ENCODE assay signal across 11 mouse cellular contexts in the genomic region with DNA sequence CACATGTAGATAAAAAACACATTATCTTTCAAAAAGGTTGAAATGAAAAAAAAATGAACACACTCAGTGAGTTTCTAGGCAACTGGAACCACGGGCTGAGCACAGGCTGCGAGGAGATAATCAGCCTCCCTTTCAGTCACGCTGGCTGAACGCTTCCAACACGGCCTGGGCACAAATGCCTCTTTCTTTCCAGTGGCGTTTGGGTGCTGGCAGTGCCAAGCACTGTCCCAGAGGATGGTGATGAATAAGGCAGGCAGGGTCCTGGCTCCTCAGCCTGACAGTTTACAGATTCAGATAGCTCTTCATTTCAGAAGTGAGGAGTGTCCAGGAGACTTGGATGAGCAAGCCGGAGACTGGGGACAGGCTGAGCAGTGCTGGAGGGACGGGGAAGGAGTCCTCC.
A peak's percentile ranks its signal among the peaks of the same experiment; 100 is the strongest.
DNase-seq lines count a peak whose midpoint lies in the region; ATAC-seq and TF ChIP-seq lines count a peak whose summit lies in the region.
"Had no signal": no experiment of that assay in that cellular context is flagged by ENCODE, and none has a peak within 500 bp of the region (broad histone marks: within the 10 kb centered on the region; RNA-seq: fewer than 3 reads in every experiment).

No protein-coding gene starts in this region.

- H3K27me3 ChIP-seq in neural tube, embryonic 13.5 days, result no peaks in the 10 kb centered on the region
- no peaks in the 10 kb centered on the region for H3K27me3 ChIP-seq in midbrain, embryonic 13.5 days
- H3K27me3 ChIP-seq in stomach, postnatal 0 days (ENCODE audit: control insufficient read depth, insufficient read depth, low read length), result no peaks in the 10 kb centered on the region
- H3K27me3 ChIP-seq: limb, embryonic 13.5 days had no signal

- TF ChIP-seq CTCF in stomach, postnatal 0 days (IDR thresholded peaks at IDR 0.05; ENCODE audit: low read depth), result no peak

- H3K27ac ChIP-seq in neural tube, embryonic 13.5 days (replicated peaks), result no peak overlapping the region
- H3K27ac ChIP-seq in midbrain, embryonic 13.5 days, result no peak overlapping the region
- H3K27ac ChIP-seq in stomach, postnatal 0 days (replicated peaks), result no peak overlapping the region
- H3K27ac ChIP-seq: limb, embryonic 13.5 days had no signal

- H3K9me3 ChIP-seq in neural tube, embryonic 13.5 days, result no peaks in the 10 kb centered on the region
- H3K9me3 ChIP-seq in midbrain, embryonic 13.5 days, result no peaks in the 10 kb centered on the region
- no peaks in the 10 kb centered on the region for H3K9me3 ChIP-seq in stomach, postnatal 0 days (ENCODE audit: control insufficient read depth, low read length)
- H3K9me3 ChIP-seq: limb, embryonic 13.5 days had no signal

- TF ChIP-seq EP300 in stomach, postnatal 0 days (optimal IDR thresholded peaks at IDR 0.05), result no peak

- H3K4me2 ChIP-seq in neural tube, embryonic 13.5 days, result no peak overlapping the region
- H3K4me2 ChIP-seq in midbrain, embryonic 13.5 days (replicated peaks), result no peak overlapping the region
- no peak overlapping the region for H3K4me2 ChIP-seq in stomach, postnatal 0 days (replicated peaks; ENCODE audit: low read depth)
- H3K4me2 ChIP-seq: limb, embryonic 13.5 days had no signal

- no peak overlapping the region for H3K9ac ChIP-seq in neural tube, embryonic 13.5 days
- H3K9ac ChIP-seq in midbrain, embryonic 13.5 days (replicated peaks), result no peak overlapping the region
- H3K9ac ChIP-seq in stomach, postnatal 0 days (ENCODE audit: low read length), result no peak overlapping the region
- H3K9ac ChIP-seq: limb, embryonic 13.5 days had no signal

- no peaks in the 10 kb centered on the region; the same call in 1 of the 2 replicates for H3K4me1 ChIP-seq in neural tube, embryonic 13.5 days (replicated peaks)
- H3K4me1 ChIP-seq in midbrain, embryonic 13.5 days (replicated peaks), result no peaks in the 10 kb centered on the region; the same call in 1 of the 2 replicates
- H3K4me1 ChIP-seq in stomach, postnatal 0 days (replicated peaks; ENCODE audit: control insufficient read depth, insufficient read depth), result no peaks in the 10 kb centered on the region
- H3K4me1 ChIP-seq: limb, embryonic 13.5 days had no signal

- H3K36me3 ChIP-seq in neural tube, embryonic 13.5 days, result no peaks in the 10 kb centered on the region
- H3K36me3 ChIP-seq in midbrain, embryonic 13.5 days, result no peaks in the 10 kb centered on the region
- no peaks in the 10 kb centered on the region for H3K36me3 ChIP-seq in stomach, postnatal 0 days (ENCODE audit: control insufficient read depth, insufficient read depth, low read length)
- H3K36me3 ChIP-seq: limb, embryonic 13.5 days had no signal

- peak; percentile 59; the same call in 1 of the 2 replicates for ATAC-seq in neural tube, embryonic 13.5 days (ENCODE audit: low read depth)
- 0 out of 2 replicates have a peak, but pooled peaks have one; percentile 30 for ATAC-seq in midbrain, embryonic 13.5 days
- no peak for ATAC-seq in stomach, postnatal 0 days (ENCODE audit: low FRiP score, low TSS enrichment)

- DNase-seq in neural tube, embryonic 10.5 days (ENCODE audit: extremely low spot score, low spot score), result no peak
- peak; percentile 50 for DNase-seq in layer of hippocampus, adult 9-10 months (ENCODE audit: low spot score)
- peak; percentile 80 for DNase-seq in telencephalon, adult 2 months (ENCODE audit: low read depth, low spot score)
- no peak for DNase-seq in gastrocnemius, postnatal 25 days
- DNase-seq in stomach, postnatal 0 days (ENCODE audit: low spot score), result no peak
- DNase-seq in lung, postnatal 36 days, result no peak
- DNase-seq: kidney, adult 18-20 months; lung, postnatal 4 days had no signal

- H3K4me3 ChIP-seq in neural tube, embryonic 13.5 days, result no peak overlapping the region
- H3K4me3 ChIP-seq in midbrain, embryonic 13.5 days (replicated peaks), result no peak overlapping the region
- H3K4me3 ChIP-seq in stomach, postnatal 0 days (ENCODE audit: low read depth, low read length), result no peak overlapping the region
- H3K4me3 ChIP-seq: limb, embryonic 13.5 days had no signal

- 63% methylated on average over 8 of the region's 8 CpGs for WGBS in neural tube, embryonic 13.5 days
- 52% methylated on average over 8 of the region's 8 CpGs for WGBS in midbrain, embryonic 13.5 days
- WGBS in stomach, postnatal 0 days, result 72% methylated on average over 8 of the region's 8 CpGs

Comparison
In these comparisons a context has a peak if more than half of its experiments do, and no peak if none do; other contexts are left out.
1. DNase-seq: peak in layer of hippocampus, adult 9-10 months (single experiment) and telencephalon, adult 2 months (single experiment); none in neural tube, embryonic 10.5 days (single experiment), gastrocnemius, postnatal 25 days (single experiment), stomach, postnatal 0 days (single experiment) and lung, postnatal 36 days (single experiment).